Mouse (Mus musculus): ENCODE results near the gene Rxfp2. TPM values are rescaled to one million over a fixed set of nuclear protein-coding genes. Genes with fewer than 3 reads are reported as not detected.

The Rxfp2 gene
- polyA plus RNA-seq, 1 experiment from 2014 or later = 0.37 TPM

DNA sequence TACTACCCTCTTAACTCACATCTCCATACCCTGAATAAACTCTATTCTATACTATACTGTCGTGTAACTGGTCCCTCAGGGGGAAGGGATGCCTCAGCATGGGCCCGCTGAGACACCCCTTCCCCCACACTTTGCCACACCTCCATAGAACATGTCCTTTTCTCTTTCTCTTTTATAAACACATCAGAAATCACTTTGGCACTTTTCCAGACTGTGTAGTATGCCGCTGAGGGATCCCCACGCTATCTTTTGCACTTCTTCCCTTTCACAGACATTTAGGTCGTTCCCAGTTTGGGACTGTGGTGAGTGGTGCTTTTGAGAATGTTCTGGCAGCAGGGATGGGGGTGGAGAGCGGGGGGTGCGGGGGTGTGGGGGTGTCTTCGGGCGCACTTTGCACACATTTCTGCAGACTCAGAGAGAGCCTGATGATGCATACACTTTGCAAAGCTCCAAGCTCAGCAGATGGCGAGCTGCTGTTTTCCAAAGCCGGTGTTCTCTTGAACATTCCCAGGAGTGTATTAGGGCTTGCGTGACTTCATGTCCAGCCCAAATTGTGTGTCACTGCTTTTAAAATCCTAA is 8.1 kb downstream of the Rxfp2 start:
- Histone ChIP-seq H3K4me1 (ENCODE audit: control insufficient read depth, insufficient read depth, low read length) (no peaks in the 10 kb centered on the region), H3K36me3 (ENCODE audit: control insufficient read depth, insufficient read depth, low read length) (no peaks in the 10 kb centered on the region), H3K27me3 (ENCODE audit: control insufficient read depth, insufficient read depth, low read length) (no peaks in the 10 kb centered on the region), H3K9me3 (replicated peaks; ENCODE audit: control insufficient read depth, low read length) (no peaks in the 10 kb centered on the region), H3K27ac (ENCODE audit: low read depth, low read length) (no peak overlapping the region), H3K9ac (ENCODE audit: low read depth, low read length) (no peak overlapping the region), H3K4me2 (no peak overlapping the region), H3K4me3 (ENCODE audit: low read depth, low read length) (no peak overlapping the region)
- WGBS (ENCODE audit: insufficient replicate concordance) = 79% methylated on average over 12 of the region's 12 CpGs
- ATAC-seq (replicated peaks; ENCODE audit: insufficient number of reproducible peaks, low FRiP score, low TSS enrichment) = no peak

DNA sequence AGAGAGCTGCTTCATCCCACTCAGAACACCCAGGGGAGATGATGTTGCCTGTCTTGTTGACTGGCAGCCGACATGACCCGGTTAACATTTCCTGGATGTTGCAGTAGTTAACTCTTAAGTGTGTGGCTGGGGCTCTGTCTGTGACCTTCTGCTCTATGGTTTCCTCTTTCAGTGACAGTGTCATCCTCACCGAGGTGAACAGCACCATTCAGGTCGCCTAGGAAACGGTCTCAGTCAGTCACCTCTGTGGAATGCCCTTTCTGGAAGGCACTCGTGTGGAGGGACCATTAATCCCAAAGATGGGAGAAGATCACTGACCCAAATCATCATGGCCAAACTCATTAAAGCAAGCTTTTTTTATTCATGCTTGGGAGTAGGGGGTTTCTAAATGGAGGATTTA is 12.7 kb downstream of the Rxfp2 start:
- H3K4me1 ChIP-seq (ENCODE audit: control insufficient read depth, insufficient read depth, low read length) = no peaks in the 10 kb centered on the region
- H3K4me2 ChIP-seq = no peak overlapping the region
- no peaks in the 10 kb centered on the region for H3K27me3 ChIP-seq (ENCODE audit: control insufficient read depth, insufficient read depth, low read length)
- no peaks in the 10 kb centered on the region for H3K36me3 ChIP-seq (ENCODE audit: control insufficient read depth, insufficient read depth, low read length)
- H3K9ac ChIP-seq (ENCODE audit: low read depth, low read length) = no peak overlapping the region
- no peak overlapping the region for H3K27ac ChIP-seq (ENCODE audit: low read depth, low read length)
- 36% methylated on average over 6 of the region's 6 CpGs for WGBS (ENCODE audit: insufficient replicate concordance)
- no peak for ATAC-seq (replicated peaks; ENCODE audit: insufficient number of reproducible peaks, low FRiP score, low TSS enrichment)
- H3K9me3 ChIP-seq (replicated peaks; ENCODE audit: control insufficient read depth, low read length) = no peaks in the 10 kb centered on the region
- H3K4me3 ChIP-seq (ENCODE audit: low read depth, low read length) = no peak overlapping the region

DNA sequence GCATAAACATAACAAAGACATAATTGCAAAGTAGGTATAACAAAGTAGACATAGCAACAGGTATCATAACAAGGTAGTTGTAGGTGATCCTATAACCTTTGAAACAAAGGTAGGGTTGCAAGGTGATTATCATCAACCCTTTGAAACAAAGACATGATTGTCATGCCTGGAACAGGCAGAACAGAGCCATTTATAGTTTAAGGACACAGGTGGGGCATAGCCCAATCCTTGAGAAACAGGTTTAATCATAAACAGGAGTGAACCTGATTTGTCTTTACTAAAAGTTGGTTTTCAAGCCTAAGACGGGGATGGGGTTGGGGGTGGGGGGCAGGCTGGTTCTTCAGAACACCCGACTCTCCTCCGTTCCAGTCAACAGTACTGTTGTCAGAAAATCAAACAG is 13.2 kb downstream of the Rxfp2 start:
- Histone ChIP-seq H3K9me3 (replicated peaks; ENCODE audit: control insufficient read depth, low read length) (no peaks in the 10 kb centered on the region), H3K4me1 (ENCODE audit: control insufficient read depth, insufficient read depth, low read length) (no peaks in the 10 kb centered on the region), H3K36me3 (ENCODE audit: control insufficient read depth, insufficient read depth, low read length) (no peaks in the 10 kb centered on the region), H3K27me3 (ENCODE audit: control insufficient read depth, insufficient read depth, low read length) (no peaks in the 10 kb centered on the region), H3K4me2 (no peak overlapping the region), H3K9ac (ENCODE audit: low read depth, low read length) (no peak overlapping the region), H3K4me3 (ENCODE audit: low read depth, low read length) (no peak overlapping the region), H3K27ac (ENCODE audit: low read depth, low read length) (no peak overlapping the region)
- WGBS (ENCODE audit: insufficient replicate concordance) = 86% methylated on average over 3 of the region's 3 CpGs
- no peak for ATAC-seq (replicated peaks; ENCODE audit: insufficient number of reproducible peaks, low FRiP score, low TSS enrichment)

DNA sequence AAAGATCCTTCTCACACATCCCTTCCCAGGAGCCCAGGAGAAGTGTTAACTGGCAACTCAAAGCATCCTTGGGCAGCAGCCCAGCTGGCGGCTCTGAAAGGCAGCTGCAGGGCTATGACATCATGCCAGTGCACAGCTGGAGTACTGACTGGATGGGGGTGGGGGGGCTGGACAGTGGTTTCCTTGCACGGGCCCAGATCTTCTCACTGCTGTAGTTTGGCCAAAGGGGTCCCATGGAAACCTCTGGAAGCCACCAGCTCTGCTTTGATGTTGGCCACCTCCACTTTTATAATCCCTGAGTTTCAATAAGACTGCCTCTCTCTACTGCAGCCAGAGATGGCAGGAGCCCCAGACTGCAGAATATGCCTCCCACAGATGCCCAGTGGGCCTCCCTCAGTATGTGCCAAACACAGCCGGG is 13.6 kb downstream of the Rxfp2 start:
- no peak overlapping the region for H3K9ac ChIP-seq (ENCODE audit: low read depth, low read length)
- H3K36me3 ChIP-seq (ENCODE audit: control insufficient read depth, insufficient read depth, low read length) = no peaks in the 10 kb centered on the region
- H3K27ac ChIP-seq (ENCODE audit: low read depth, low read length) = no peak overlapping the region
- H3K9me3 ChIP-seq (replicated peaks; ENCODE audit: control insufficient read depth, low read length) = no peaks in the 10 kb centered on the region
- WGBS (ENCODE audit: insufficient replicate concordance) = 45% methylated on average over 3 of the region's 3 CpGs
- no peaks in the 10 kb centered on the region for H3K27me3 ChIP-seq (ENCODE audit: control insufficient read depth, insufficient read depth, low read length)
- no peak overlapping the region for H3K4me2 ChIP-seq
- no peak for ATAC-seq (replicated peaks; ENCODE audit: insufficient number of reproducible peaks, low FRiP score, low TSS enrichment)
- H3K4me1 ChIP-seq (ENCODE audit: control insufficient read depth, insufficient read depth, low read length) = no peaks in the 10 kb centered on the region
- no peak overlapping the region for H3K4me3 ChIP-seq (ENCODE audit: low read depth, low read length)

DNA sequence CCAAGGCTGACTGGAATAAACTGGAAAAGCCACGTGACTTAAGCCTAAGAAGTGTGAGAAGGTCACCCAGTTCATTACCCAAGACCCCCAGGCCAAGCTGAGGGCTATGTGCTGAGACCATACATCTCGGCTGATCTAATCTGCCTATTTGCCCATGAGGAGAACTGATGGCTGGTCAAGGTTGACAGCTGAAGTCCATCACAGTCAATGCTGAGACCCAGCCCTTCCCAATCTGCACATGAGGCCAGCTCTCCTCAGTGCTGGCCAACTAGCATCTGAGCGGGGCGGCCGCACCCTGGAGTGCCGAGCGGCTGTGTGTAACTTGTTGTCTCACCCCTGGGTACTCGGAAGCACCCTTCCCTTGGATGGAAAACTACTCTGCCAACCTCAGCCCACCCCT is 17.8 kb downstream of the Rxfp2 start:
- no peaks in the 10 kb centered on the region for H3K9me3 ChIP-seq (replicated peaks; ENCODE audit: control insufficient read depth, low read length)
- no peak overlapping the region for H3K4me3 ChIP-seq (ENCODE audit: low read depth, low read length)
- no peaks in the 10 kb centered on the region for H3K27me3 ChIP-seq (ENCODE audit: control insufficient read depth, insufficient read depth, low read length)
- WGBS (ENCODE audit: insufficient replicate concordance) = 82% methylated on average over 8 of the region's 8 CpGs
- H3K27ac ChIP-seq (ENCODE audit: low read depth, low read length) = no peak overlapping the region
- H3K9ac ChIP-seq (ENCODE audit: low read depth, low read length) = no peak overlapping the region
- ATAC-seq (replicated peaks; ENCODE audit: insufficient number of reproducible peaks, low FRiP score, low TSS enrichment) = no peak
- peaks cover 10% of the 10 kb centered on the region for H3K4me1 ChIP-seq (ENCODE audit: control insufficient read depth, insufficient read depth, low read length)
- H3K4me2 ChIP-seq = no peak overlapping the region
- no peaks in the 10 kb centered on the region for H3K36me3 ChIP-seq (ENCODE audit: control insufficient read depth, insufficient read depth, low read length)

DNA sequence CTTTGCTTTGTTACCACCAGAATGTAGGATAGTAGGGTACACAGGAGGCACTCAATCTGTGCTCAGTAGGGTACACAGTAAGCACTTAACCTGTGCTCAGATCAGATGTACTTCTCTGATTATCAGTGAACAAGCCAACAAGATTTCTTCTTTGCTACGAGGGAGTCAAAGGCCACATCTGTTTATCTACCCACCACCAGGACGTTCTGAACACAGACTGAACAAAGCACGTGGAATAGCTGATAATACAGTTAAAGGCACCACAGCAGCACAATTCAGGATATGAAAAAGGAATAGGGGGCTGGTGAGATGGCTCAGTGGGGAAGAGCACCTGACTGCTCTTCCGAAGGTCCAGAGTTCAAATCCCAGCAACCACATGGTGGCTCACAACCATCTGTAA is 18.4 kb downstream of the Rxfp2 start:
- Histone ChIP-seq H3K4me2 (no peak overlapping the region), H3K27ac (ENCODE audit: low read depth, low read length) (no peak overlapping the region), H3K27me3 (ENCODE audit: control insufficient read depth, insufficient read depth, low read length) (no peaks in the 10 kb centered on the region), H3K9me3 (replicated peaks; ENCODE audit: control insufficient read depth, low read length) (no peaks in the 10 kb centered on the region), H3K4me3 (ENCODE audit: low read depth, low read length) (no peak overlapping the region), H3K9ac (ENCODE audit: low read depth, low read length) (no peak overlapping the region), H3K36me3 (ENCODE audit: control insufficient read depth, insufficient read depth, low read length) (no peaks in the 10 kb centered on the region), H3K4me1 (ENCODE audit: control insufficient read depth, insufficient read depth, low read length) (peaks cover 10% of the 10 kb centered on the region)
- WGBS (ENCODE audit: insufficient replicate concordance) = 38% methylated on average over 4 of the region's 4 CpGs
- no peak for ATAC-seq (replicated peaks; ENCODE audit: insufficient number of reproducible peaks, low FRiP score, low TSS enrichment)

DNA sequence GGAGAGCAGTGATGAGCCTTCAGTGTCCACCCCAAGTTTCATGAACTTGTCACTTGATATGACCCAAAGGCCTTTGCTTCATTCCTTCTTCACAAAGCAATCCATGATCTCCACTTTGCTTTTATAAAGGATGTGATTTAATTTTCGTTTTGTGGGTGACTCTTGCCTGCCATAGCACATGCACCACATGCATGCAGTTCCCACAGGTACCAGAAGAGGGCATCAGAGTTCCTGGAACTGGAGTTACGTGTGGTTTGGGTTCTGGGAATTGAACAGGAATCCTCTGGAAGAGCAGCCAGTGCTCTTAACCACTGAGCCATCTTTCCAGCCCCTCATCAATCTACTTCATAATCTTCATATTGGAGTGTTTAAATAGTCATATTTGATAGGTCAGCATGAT is 26.1 kb downstream of the Rxfp2 start:
- Histone ChIP-seq H3K4me1 (ENCODE audit: control insufficient read depth, insufficient read depth, low read length) (no peaks in the 10 kb centered on the region), H3K9me3 (replicated peaks; ENCODE audit: control insufficient read depth, low read length) (0 out of 2 replicates have a peak, but pooled peaks cover 2% of the 10 kb centered on the region), H3K4me2 (no peak overlapping the region), H3K27me3 (ENCODE audit: control insufficient read depth, insufficient read depth, low read length) (no peaks in the 10 kb centered on the region), H3K27ac (ENCODE audit: low read depth, low read length) (no peak overlapping the region), H3K9ac (ENCODE audit: low read depth, low read length) (no peak overlapping the region), H3K4me3 (ENCODE audit: low read depth, low read length) (no peak overlapping the region), H3K36me3 (ENCODE audit: control insufficient read depth, insufficient read depth, low read length) (no peaks in the 10 kb centered on the region)
- no peak for ATAC-seq (replicated peaks; ENCODE audit: insufficient number of reproducible peaks, low FRiP score, low TSS enrichment)
- whole genome bisulfite sequencing (ENCODE audit: insufficient replicate concordance) = 62% methylated on average over 2 of the region's 2 CpGs

DNA sequence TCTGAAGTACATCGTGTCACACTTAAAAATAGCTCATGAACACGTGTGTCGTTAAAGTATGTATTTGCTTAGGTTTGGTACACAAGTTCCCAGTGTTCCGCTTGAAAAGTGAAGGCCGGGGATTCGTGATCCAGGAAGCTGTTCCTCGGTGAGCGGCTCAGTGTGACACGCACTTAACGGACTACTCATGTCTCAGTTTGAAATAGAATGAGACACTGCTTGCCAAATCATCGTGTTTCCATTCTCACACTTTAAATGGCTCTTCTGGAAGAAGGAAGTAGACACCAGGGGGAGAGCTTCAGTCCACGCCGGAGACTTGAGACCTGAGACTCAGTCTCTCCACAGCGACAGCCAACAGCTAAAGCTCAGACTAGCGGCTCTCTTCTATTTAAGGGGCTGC is 28.0 kb downstream of the Rxfp2 start:
- no peak for ATAC-seq (replicated peaks; ENCODE audit: insufficient number of reproducible peaks, low FRiP score, low TSS enrichment)
- Histone ChIP-seq H3K9me3 (replicated peaks; ENCODE audit: control insufficient read depth, low read length) (0 out of 2 replicates have a peak, but pooled peaks cover 2% of the 10 kb centered on the region), H3K4me2 (no peak overlapping the region), H3K27ac (ENCODE audit: low read depth, low read length) (no peak overlapping the region), H3K36me3 (ENCODE audit: control insufficient read depth, insufficient read depth, low read length) (no peaks in the 10 kb centered on the region), H3K4me1 (ENCODE audit: control insufficient read depth, insufficient read depth, low read length) (no peaks in the 10 kb centered on the region), H3K9ac (ENCODE audit: low read depth, low read length) (no peak overlapping the region), H3K4me3 (ENCODE audit: low read depth, low read length) (no peak overlapping the region), H3K27me3 (ENCODE audit: control insufficient read depth, insufficient read depth, low read length) (no peaks in the 10 kb centered on the region)
- WGBS (ENCODE audit: insufficient replicate concordance) = 79% methylated on average over 15 of the region's 15 CpGs

DNA sequence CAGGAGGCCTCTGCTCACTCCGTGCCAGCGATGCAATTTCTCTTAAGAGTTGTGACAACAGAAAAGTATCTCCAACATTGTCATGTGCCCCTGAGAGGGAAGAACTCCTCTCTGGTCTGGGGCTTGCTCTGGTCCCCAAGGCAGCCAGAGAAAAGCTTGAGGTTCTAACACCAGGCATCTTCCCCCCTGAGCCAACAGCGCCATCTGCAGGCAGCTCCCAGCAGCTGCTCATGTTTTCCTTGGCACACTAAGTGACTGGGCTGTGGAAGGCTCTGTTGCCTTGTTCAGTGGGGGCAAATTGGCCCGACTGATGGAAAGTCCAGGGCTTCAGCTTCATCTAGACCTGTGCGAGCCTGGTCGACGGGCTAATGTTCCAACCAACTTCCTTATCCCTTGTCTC is 31.5 kb downstream of the Rxfp2 start:
- Histone ChIP-seq H3K27me3 (ENCODE audit: control insufficient read depth, insufficient read depth, low read length) (no peaks in the 10 kb centered on the region), H3K9ac (ENCODE audit: low read depth, low read length) (no peak overlapping the region), H3K36me3 (ENCODE audit: control insufficient read depth, insufficient read depth, low read length) (no peaks in the 10 kb centered on the region), H3K9me3 (replicated peaks; ENCODE audit: control insufficient read depth, low read length) (no peaks in the 10 kb centered on the region), H3K4me2 (no peak overlapping the region), H3K27ac (ENCODE audit: low read depth, low read length) (no peak overlapping the region), H3K4me3 (ENCODE audit: low read depth, low read length) (no peak overlapping the region), H3K4me1 (ENCODE audit: control insufficient read depth, insufficient read depth, low read length) (no peaks in the 10 kb centered on the region)
- ATAC-seq (replicated peaks; ENCODE audit: insufficient number of reproducible peaks, low FRiP score, low TSS enrichment) = no peak
- 48% methylated on average over 7 of the region's 7 CpGs for WGBS (ENCODE audit: insufficient replicate concordance)

Measured in heart, embryonic 11.5 days (tissue).